Mouse (Mus musculus): ENCODE results near the gene Ntn1.

- TF ChIP-seq GATA1 (IDR thresholded peaks at IDR 0.05; ENCODE audit: low read length) = no peak
- TF ChIP-seq TAL1 (IDR thresholded peaks at IDR 0.05; ENCODE audit: low read length) = no peak
These were observed 59.3 kb downstream of the Ntn1 start for GRCm38 (mm10) chr11:68341111-68342002.
